Comparison of ENCODE assay signal across 37 mouse cellular contexts in the genomic region with DNA sequence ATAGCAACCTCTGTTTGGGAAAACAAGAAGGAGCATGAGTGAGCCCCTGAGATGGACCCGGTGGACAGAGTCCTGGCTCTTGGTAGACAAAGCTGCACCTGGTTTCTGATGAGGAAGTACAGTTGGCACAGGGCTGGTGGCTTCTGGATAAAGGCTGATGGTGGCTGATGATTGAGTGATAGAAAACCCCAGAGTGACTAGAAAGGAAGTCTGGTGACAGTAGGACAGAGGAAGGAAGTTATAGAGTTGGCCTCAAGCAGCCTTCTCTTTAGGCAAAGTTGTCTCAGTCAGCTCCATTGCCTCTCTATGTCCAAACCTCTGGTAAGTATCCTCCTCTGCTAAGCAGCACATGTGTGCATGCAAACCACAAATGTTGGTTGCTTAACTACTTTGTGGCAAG. TPM values are rescaled to one million over a fixed set of nuclear protein-coding genes. Genes with fewer than 3 reads are reported as not detected.
DNase-seq lines count a peak whose midpoint lies in the region; ATAC-seq and TF ChIP-seq lines count a peak whose summit lies in the region.
"Had no signal": no experiment of that assay in that cellular context is flagged by ENCODE, and none has a peak within 500 bp of the region (broad histone marks: within the 10 kb centered on the region; RNA-seq: fewer than 3 reads in every experiment).

No protein-coding gene starts in this region.

- no peaks in the 10 kb centered on the region for H3K4me1 ChIP-seq in liver, adult 2 months (ENCODE audit: control insufficient read depth, insufficient read depth, low read length)
- H3K4me1 ChIP-seq in liver, embryonic 11.5 days (replicated peaks; ENCODE audit: control insufficient read depth, insufficient read depth, low read length), result no peaks in the 10 kb centered on the region
- H3K4me1 ChIP-seq in forebrain, embryonic 11.5 days (replicated peaks; ENCODE audit: control insufficient read depth, insufficient read depth, low read length), result no peaks in the 10 kb centered on the region
- H3K4me1 ChIP-seq: heart, embryonic 13.5 days had no signal

- no peak for ATAC-seq in liver, embryonic 11.5 days (replicated peaks; ENCODE audit: low FRiP score)
- peak; percentile 75 for ATAC-seq in granulocyte monocyte progenitor cell, adult 5-6 weeks (replicated peaks; ENCODE audit: poor library complexity, severe bottlenecking)
- peak; percentile 82 for ATAC-seq in megakaryocyte progenitor cell, adult 5-6 weeks (replicated peaks; ENCODE audit: poor library complexity)
- ATAC-seq in forebrain, embryonic 11.5 days (replicated peaks; ENCODE audit: low FRiP score), result no peak
- ATAC-seq: forebrain, embryonic 13.5 days; forebrain, embryonic 16.5 days; intestine, postnatal 0 days; Patski had no signal

- no peak overlapping the region for H3K27ac ChIP-seq in liver, adult 2 months (replicated peaks; ENCODE audit: insufficient read depth, low read depth, low read length)
- no peak overlapping the region for H3K27ac ChIP-seq in liver, embryonic 11.5 days (ENCODE audit: low read depth, low read length)
- no peak overlapping the region for H3K27ac ChIP-seq in forebrain, embryonic 11.5 days (ENCODE audit: low read depth, low read length)
- H3K27ac ChIP-seq: embryonic facial prominence, embryonic 10.5 days; embryonic facial prominence, embryonic 13.5 days; forebrain, embryonic 13.5 days; heart, embryonic 10.5 days; heart, embryonic 13.5 days; hindbrain, embryonic 12.5 days; hindbrain, embryonic 15.5 days had no signal

- no peak overlapping the region for H3K4me2 ChIP-seq in liver, embryonic 11.5 days
- H3K4me2 ChIP-seq in forebrain, embryonic 11.5 days (ENCODE audit: low read depth, low read length, severe bottlenecking), result no peak overlapping the region
- H3K4me2 ChIP-seq: embryonic facial prominence, embryonic 13.5 days; forebrain, embryonic 13.5 days; heart, embryonic 13.5 days; hindbrain, embryonic 12.5 days; hindbrain, embryonic 15.5 days had no signal

- no peaks in the 10 kb centered on the region for H3K79me2 ChIP-seq in liver, adult 2 months (ENCODE audit: control insufficient read depth, insufficient read depth, low read length)

- H3K36me3 ChIP-seq in liver, adult 2 months (ENCODE audit: control insufficient read depth, insufficient read depth, low read length), result no peaks in the 10 kb centered on the region
- no peaks in the 10 kb centered on the region for H3K36me3 ChIP-seq in liver, embryonic 11.5 days (ENCODE audit: control insufficient read depth, insufficient read depth, low read length)
- no peaks in the 10 kb centered on the region for H3K36me3 ChIP-seq in forebrain, embryonic 11.5 days (ENCODE audit: control insufficient read depth, insufficient read depth, low read length)
- H3K36me3 ChIP-seq: embryonic facial prominence, embryonic 10.5 days; embryonic facial prominence, embryonic 13.5 days; heart, embryonic 10.5 days; heart, embryonic 13.5 days; hindbrain, embryonic 12.5 days; hindbrain, embryonic 15.5 days had no signal

- DNase-seq in liver, adult 2 months (ENCODE audit: extremely low read depth, low read depth, low spot score), result peak; percentile 8
- DNase-seq in liver, embryonic 11.5 days (ENCODE audit: low spot score), result no peak
- DNase-seq in brain, adult 2 months (ENCODE audit: low read depth, low spot score), result peak; percentile 4
- no peak for DNase-seq in spleen, adult 18-20 months
- no peak for DNase-seq in forebrain, embryonic 11.5 days (ENCODE audit: low spot score)
- DNase-seq in adrenal gland, postnatal 36 days, result no peak
- DNase-seq: adrenal gland, postnatal 10 days; cerebellum, adult 11 months; cerebellum, adult 2 months; cerebellum, adult 9-11 months; cerebellum, postnatal 25 days; embryo, embryonic 11 days; gastrocnemius, postnatal 10 days; gastrocnemius, postnatal 36 days; heart, adult 18-20 months; heart, postnatal 14 days; heart, postnatal 4 days had no signal

- no peak overlapping the region for H3K4me3 ChIP-seq in liver, adult 2 months (ENCODE audit: insufficient read depth, low read depth, low read length)
- H3K4me3 ChIP-seq in liver, embryonic 11.5 days (ENCODE audit: low read depth, low read length), result no peak overlapping the region
- H3K4me3 ChIP-seq in forebrain, embryonic 11.5 days (ENCODE audit: low read depth, low read length), result no peak overlapping the region
- H3K4me3 ChIP-seq: embryonic facial prominence, embryonic 10.5 days; embryonic facial prominence, embryonic 13.5 days; erythroblast, embryonic 14.5 days; forebrain, embryonic 13.5 days; heart, embryonic 10.5 days; heart, embryonic 13.5 days; hindbrain, embryonic 12.5 days; hindbrain, embryonic 15.5 days had no signal

- TF ChIP-seq CTCF in liver, adult 2 months (IDR thresholded peaks at IDR 0.05; ENCODE audit: low read depth, low read length), result no peak

- no peak overlapping the region for H3K9ac ChIP-seq in liver, adult 2 months (ENCODE audit: low read depth, low read length)
- H3K9ac ChIP-seq in liver, embryonic 11.5 days (ENCODE audit: low read depth, low read length), result no peak overlapping the region
- H3K9ac ChIP-seq in forebrain, embryonic 11.5 days (ENCODE audit: low read length), result no peak overlapping the region
- H3K9ac ChIP-seq: embryonic facial prominence, embryonic 13.5 days; forebrain, embryonic 13.5 days; heart, embryonic 13.5 days; hindbrain, embryonic 12.5 days; hindbrain, embryonic 15.5 days had no signal

- H3K9me3 ChIP-seq in liver, embryonic 11.5 days (ENCODE audit: control insufficient read depth, low read length), result no peaks in the 10 kb centered on the region
- H3K9me3 ChIP-seq in forebrain, embryonic 11.5 days (ENCODE audit: control insufficient read depth, low read length), result no peaks in the 10 kb centered on the region
- H3K9me3 ChIP-seq: embryonic facial prominence, embryonic 10.5 days; embryonic facial prominence, embryonic 13.5 days; forebrain, embryonic 13.5 days; heart, embryonic 10.5 days; heart, embryonic 13.5 days; hindbrain, embryonic 12.5 days; hindbrain, embryonic 15.5 days had no signal

- H3K27me3 ChIP-seq in liver, adult 2 months (ENCODE audit: control insufficient read depth, insufficient read depth, low read length), result peaks cover 15% of the 10 kb centered on the region; the same call in 1 of the 2 replicates
- no peaks in the 10 kb centered on the region for H3K27me3 ChIP-seq in liver, embryonic 11.5 days (replicated peaks; ENCODE audit: control insufficient read depth, insufficient read depth, low read length)
- no peaks in the 10 kb centered on the region for H3K27me3 ChIP-seq in forebrain, embryonic 11.5 days (ENCODE audit: control insufficient read depth, insufficient read depth, low read length)
- H3K27me3 ChIP-seq: hindbrain, embryonic 15.5 days; Patski had no signal

- no peak for TF ChIP-seq POLR2A in liver, adult 2 months (IDR thresholded peaks at IDR 0.05; ENCODE audit: extremely low read depth, insufficient read depth, low read length)

- 86% methylated on average over 1 of the region's 1 CpGs for WGBS in liver, adult 2 months
- 32% methylated on average over 1 of the region's 1 CpGs for WGBS in liver, embryonic 11.5 days
- WGBS in forebrain, embryonic 11.5 days, result 92% methylated on average over 1 of the region's 1 CpGs

RNA-seq across cellular contexts. Expression of gene Tekt3, which starts 1.5 kb away (rescaled TPM):
- not detected in 2 replicates for total RNA-seq in liver, adult 2 months (2014; rRNA removed)
- not detected in 2 replicates for polyA plus RNA-seq in liver, adult 2 months (2012; rRNA removed)
- not detected in 2 replicates for polyA plus RNA-seq in liver, embryonic 11.5 days (2014; fragmentation: Nextera tagmentation; extraction: Ambion mirVana)
- total RNA-seq in granulocyte monocyte progenitor cell, adult 5-6 weeks (2014; fragmentation: Nextera tagmentation), result not detected in 2 replicates
- total RNA-seq in granulocyte monocyte progenitor cell, adult 5-6 weeks (2017), result not detected in 2 replicates
- not detected in 2 replicates for total RNA-seq in megakaryocyte progenitor cell, adult 5-6 weeks (2015)
- total RNA-seq in megakaryocyte progenitor cell, adult 5-6 weeks (2017), result not detected in 2 replicates
- polyA plus RNA-seq in forebrain, embryonic 11.5 days (2014; fragmentation: Nextera tagmentation; extraction: Ambion mirVana), result not detected in 2 replicates
- total RNA-seq in adrenal gland, postnatal 36 days (2021), result not detected
- total RNA-seq: adrenal gland, adult 18-20 months; adrenal gland, postnatal 10 days; adrenal gland, postnatal 4 days; ES-E14; gastrocnemius, adult 18-20 months; gastrocnemius, postnatal 10 days; gastrocnemius, postnatal 36 days; heart, adult 18-20 months; heart, postnatal 14 days; heart, postnatal 4 days had no signal
- polyA plus RNA-seq: cerebellum, adult 2 months; cortical plate, adult 2 months; embryonic facial prominence, embryonic 10.5 days; embryonic facial prominence, embryonic 13.5 days; erythroblast, embryonic 14.5 days; forebrain, embryonic 13.5 days; forebrain, embryonic 16.5 days; heart, embryonic 10.5 days; heart, embryonic 13.5 days; heart, embryonic 16.5 days; hindbrain, embryonic 12.5 days; hindbrain, embryonic 15.5 days; intestine, embryonic 14.5 days; intestine, postnatal 0 days; Patski had no signal

Comparison
In these comparisons a context has a peak if more than half of its experiments do, and no peak if none do; other contexts are left out.
1. DNase-seq: peak in liver, adult 2 months (single experiment) and brain, adult 2 months (single experiment); none in liver, embryonic 11.5 days (single experiment), spleen, adult 18-20 months (0 of 2), forebrain, embryonic 11.5 days (single experiment) and adrenal gland, postnatal 36 days (0 of 2).
2. ATAC-seq: peak in granulocyte monocyte progenitor cell, adult 5-6 weeks (single experiment) and megakaryocyte progenitor cell, adult 5-6 weeks (single experiment); none in liver, embryonic 11.5 days (single experiment) and forebrain, embryonic 11.5 days (single experiment).